Mouse (Mus musculus) embryonic fibroblast, embryonic 13.5 days (primary cell): Measurements from ENCODE around the gene Suclg1.

ENCODE experiments used
- CTCF ChIP-seq: IDR thresholded peaks from 2 replicates; pipeline ENCODE4 v1.5.1; 2011; ENCODE audit warnings: mild to moderate bottlenecking, control low read depth, low read length, moderate library complexity, borderline replicate concordance; ENCODE audit not compliant: insufficient read depth
- POLR2A ChIP-seq: IDR thresholded peaks from 2 replicates; pipeline ENCODE4 v1.6.1; 2011; ENCODE audit warnings: low read depth, mild to moderate bottlenecking, control low read depth, low read length, moderate library complexity

DNA sequence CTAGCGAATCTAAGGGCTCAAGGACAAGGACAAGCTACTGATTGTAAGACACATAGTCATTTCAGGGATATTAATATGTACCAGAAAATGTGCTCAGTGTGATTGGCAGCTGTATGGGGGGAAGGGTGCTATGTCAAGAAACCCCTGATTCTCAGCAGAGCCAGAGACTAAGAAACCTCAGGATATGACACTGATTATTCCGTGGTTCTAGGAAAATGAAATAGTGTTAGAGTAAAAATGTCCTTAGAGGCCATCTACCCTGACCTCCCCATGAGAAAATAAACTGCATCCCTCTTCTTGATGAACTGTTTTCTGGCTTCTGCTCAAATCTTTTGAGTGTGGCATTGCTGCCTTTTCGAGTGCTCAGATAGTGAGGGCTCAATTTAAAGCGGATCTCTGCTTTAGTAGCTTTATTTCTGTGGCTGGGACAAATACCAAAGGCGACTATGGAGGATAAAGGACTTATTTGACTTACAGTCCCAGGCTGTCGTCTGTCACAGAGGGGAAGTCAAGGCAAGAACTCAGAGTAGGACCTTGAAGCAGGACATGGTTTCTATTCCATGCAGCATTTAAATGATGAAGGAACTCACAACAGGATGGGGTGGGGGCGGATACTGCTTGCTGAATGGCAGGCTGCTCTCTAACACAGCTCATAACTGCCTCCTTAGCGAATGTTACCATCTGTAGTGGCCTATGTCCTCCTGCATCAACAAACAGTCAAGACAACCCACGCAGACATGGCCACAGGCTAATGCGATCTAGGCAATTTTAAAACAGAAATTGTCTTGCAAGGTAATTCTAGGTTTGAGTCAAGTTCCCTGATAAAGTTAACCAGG is 60.7 kb downstream of the Suclg1 start:
- TF ChIP-seq CTCF (no peak), POLR2A (no peak)
